Mouse (Mus musculus) spleen, adult 2 months (tissue): ENCODE measurements around the gene Ptpn5.

Experiments used
- CTCF ChIP-seq: fragments of 200-500 bp; IDR thresholded peaks from 2 replicates; pipeline ENCODE4 v1.5.1; 2011; ENCODE audit warnings: mild to moderate bottlenecking, inconsistent platforms; ENCODE audit not compliant: insufficient read depth, insufficient read length, insufficient replicate concordance; ENCODE audit errors: extremely low read depth
- POLR2A ChIP-seq: fragments of 200-500 bp; IDR thresholded peaks from 2 replicates; pipeline ENCODE4 v1.6.1; 2011; ENCODE audit warnings: low read depth, low read length, inconsistent platforms

DNA sequence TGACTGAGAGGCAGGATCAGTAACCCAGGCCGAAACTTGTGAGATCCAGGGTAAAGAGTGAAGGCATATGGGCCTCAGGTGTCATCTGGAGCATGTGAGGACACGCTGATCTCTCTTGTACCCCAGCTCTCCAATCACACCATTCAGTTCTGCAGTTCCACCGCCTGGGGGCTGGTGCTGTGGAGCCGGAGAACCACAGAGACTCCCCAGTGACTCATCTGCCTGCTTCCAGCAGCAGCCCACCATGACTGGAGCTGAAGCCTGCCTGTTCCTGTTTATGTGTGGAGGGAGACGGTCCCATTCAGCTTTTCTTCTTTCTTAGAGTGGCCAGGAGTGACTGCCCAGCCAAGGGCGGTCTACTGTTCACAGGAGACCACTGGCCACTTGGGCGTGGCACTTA, 35.4 kb downstream of the Ptpn5 start:
- TF ChIP-seq POLR2A, result no peak
- no peak for TF ChIP-seq CTCF
